Mouse (Mus musculus) embryonic facial prominence, embryonic 11.5 days (tissue): ENCODE data around the gene Dars. TPM values are rescaled to one million over a fixed set of nuclear protein-coding genes. Genes with fewer than 3 reads are reported as not detected.

Experiments used
- ATAC-seq: fragments of 200-750 bp; cut with Nextera tagmentation; replicated peaks from 2 replicates; pipeline ENCODE4 v1.8.0; 2017; ENCODE audit warnings: low read depth; ENCODE audit not compliant: insufficient number of reproducible peaks, low FRiP score, low TSS enrichment
- DNase-seq: peaks from one replicate; pipeline ENCODE4 v3.0.0-alpha.2; 2015; ENCODE audit warnings: low spot score
- H3K27ac ChIP-seq: fragments of 300-500 bp; sonication (generic); replicated peaks from 2 replicates; pipeline ENCODE4 v1.5.1; 2014; ENCODE audit warnings: mild to moderate bottlenecking, low read depth, low read length, control low read depth
- H3K27me3 ChIP-seq: fragments of 300-500 bp; sonication (generic); 2 replicates; pipeline ENCODE4 v1.6.1; 2014; ENCODE audit warnings: mild to moderate bottlenecking, low read length, moderate library complexity, mixed read lengths; ENCODE audit not compliant: control insufficient read depth, insufficient read depth
- H3K36me3 ChIP-seq: fragments of 300-500 bp; sonication (generic); replicated peaks from 2 replicates; pipeline ENCODE4 v1.6.1; 2014; ENCODE audit warnings: low read depth, mild to moderate bottlenecking, low read length, moderate library complexity, mixed read lengths; ENCODE audit not compliant: control insufficient read depth, insufficient read depth
- H3K4me1 ChIP-seq: fragments of 300-500 bp; sonication (generic); 2 replicates; pipeline ENCODE4 v1.6.1; 2014; ENCODE audit warnings: low read length, mixed read lengths; ENCODE audit not compliant: control insufficient read depth, insufficient read depth
- H3K4me2 ChIP-seq: fragments of 300-500 bp; sonication (generic); 2 replicates; pipeline ENCODE4 v1.6.1; 2014; ENCODE audit warnings: low read depth, mild to moderate bottlenecking, control low read depth, low read length, moderate library complexity
- H3K4me3 ChIP-seq: fragments of 300-500 bp; sonication (generic); 2 replicates; pipeline ENCODE4 v1.5.1; 2014; ENCODE audit warnings: low read depth, low read length, control low read depth
- H3K9ac ChIP-seq: fragments of 300-500 bp; sonication (generic); replicated peaks from 2 replicates; pipeline ENCODE4 v1.6.1; 2014; ENCODE audit warnings: mild to moderate bottlenecking, control low read depth, low read length
- H3K9me3 ChIP-seq: fragments of 300-500 bp; sonication (generic); replicated peaks from 2 replicates; pipeline ENCODE4 v1.6.1; 2016; ENCODE audit warnings: mild to moderate bottlenecking, low read length, inconsistent platforms, mixed read lengths; ENCODE audit not compliant: control insufficient read depth
- WGBS: fragments of 180-500 bp; shearing (Covaris S2); extraction: QIAGEN DNeasy Blood & Tissue Kit; methylation state at CpG from one replicate; pipeline ENCODE4 v1.1.7; 2014; 5-methylcytosine and 5-hydroxymethylcytosine counted together
- polyA plus RNA-seq: library from polyadenylated mRNA; unstranded; fragments of >200 nt; fragmentation: Nextera tagmentation; extraction: Ambion mirVana; gene quantifications from 2 replicates; pipeline ENCODE4 v1.2.1, GENCODE M21; 2014

Gene Dars
- polyA plus RNA-seq, 1 experiment from 2014 or later = 126 TPM

GRCm38 (mm10) chr1:128358916-128359553 is 58.1 kb downstream of the Dars start:
- no peak for DNase-seq
- Histone ChIP-seq H3K4me2 (peak overlapping the region; percentile 58), H3K27ac (peak overlapping the region; percentile 84), H3K4me1 (no peaks in the 10 kb centered on the region; the same call in 1 of the 2 replicates), H3K4me3 (peak overlapping the region; percentile 74), H3K9ac (peak overlapping the region; percentile 84), H3K36me3 (no peaks in the 10 kb centered on the region; the same call in 1 of the 2 replicates), H3K9me3 (no peaks in the 10 kb centered on the region), H3K27me3 (no peaks in the 10 kb centered on the region)
- WGBS = under 1% methylated on average over 35 of the region's 35 CpGs
- peak; percentile 84 for ATAC-seq

- ATAC-seq (no peak), DNase-seq (no peak)
- H3K4me1 ChIP-seq = no peaks in the 10 kb centered on the region; the same call in 1 of the 2 replicates
- H3K9me3 ChIP-seq = no peaks in the 10 kb centered on the region
- no peaks in the 10 kb centered on the region; the same call in 1 of the 2 replicates for H3K36me3 ChIP-seq
- WGBS = 72% methylated on average over 6 of the region's 6 CpGs
- no peak overlapping the region for H3K27ac ChIP-seq
- H3K9ac ChIP-seq = peak overlapping the region; percentile 84
- H3K27me3 ChIP-seq = no peaks in the 10 kb centered on the region
- peak overlapping the region; percentile 58 for H3K4me2 ChIP-seq
- peak overlapping the region; percentile 74 for H3K4me3 ChIP-seq
These were observed 58.9 kb downstream of the Dars start for GRCm38 (mm10) chr1:128358276-128358675.

- Histone ChIP-seq H3K27me3 (no peaks in the 10 kb centered on the region), H3K9ac (peak overlapping the region; percentile 28; the same call in 1 of the 2 replicates), H3K9me3 (no peaks in the 10 kb centered on the region), H3K4me2 (peak overlapping the region; percentile 58), H3K4me3 (peak overlapping the region; percentile 74; the same call in 1 of the 2 replicates), H3K4me1 (no peaks in the 10 kb centered on the region; the same call in 1 of the 2 replicates), H3K27ac (no peak overlapping the region), H3K36me3 (no peaks in the 10 kb centered on the region; the same call in 1 of the 2 replicates)
- ATAC-seq (no peak), DNase-seq (no peak)
- WGBS = 51% methylated on average over 3 of the region's 3 CpGs
These were observed 59.7 kb downstream of the Dars start for GRCm38 (mm10) chr1:128357452-128357851.

- no peak for DNase-seq
- H3K4me2 ChIP-seq = no peak overlapping the region
- peaks cover 8% of the 10 kb centered on the region for H3K36me3 ChIP-seq
- 91% methylated on average over 3 of the region's 3 CpGs for WGBS
- ATAC-seq = no peak
- H3K4me1 ChIP-seq = no peaks in the 10 kb centered on the region; the same call in 1 of the 2 replicates
- no peak overlapping the region for H3K9ac ChIP-seq
- H3K4me3 ChIP-seq = no peak overlapping the region
- no peaks in the 10 kb centered on the region for H3K9me3 ChIP-seq
- no peaks in the 10 kb centered on the region for H3K27me3 ChIP-seq
- no peak overlapping the region for H3K27ac ChIP-seq
These were observed 64.1 kb downstream of the Dars start for GRCm38 (mm10) chr1:128353092-128353491.

GRCm38 (mm10) chr1:128344232-128344631 is 72.9 kb downstream of the Dars start:
- H3K9ac ChIP-seq = no peak overlapping the region
- H3K4me1 ChIP-seq = no peaks in the 10 kb centered on the region
- ATAC-seq (no peak), DNase-seq (no peak)
- H3K36me3 ChIP-seq = peaks cover 10% of the 10 kb centered on the region
- no peaks in the 10 kb centered on the region for H3K27me3 ChIP-seq
- no peak overlapping the region for H3K4me3 ChIP-seq
- WGBS = 79% methylated on average over 10 of the region's 10 CpGs
- no peaks in the 10 kb centered on the region for H3K9me3 ChIP-seq
- H3K27ac ChIP-seq = no peak overlapping the region
- no peak overlapping the region for H3K4me2 ChIP-seq

- Histone ChIP-seq H3K4me3 (no peak overlapping the region), H3K9me3 (no peaks in the 10 kb centered on the region), H3K4me2 (no peak overlapping the region), H3K27me3 (no peaks in the 10 kb centered on the region), H3K27ac (no peak overlapping the region), H3K9ac (no peak overlapping the region), H3K36me3 (peaks cover 11% of the 10 kb centered on the region), H3K4me1 (no peaks in the 10 kb centered on the region)
- 93% methylated on average over 13 of the region's 13 CpGs for WGBS
- no peak for DNase-seq
- ATAC-seq = no peak
These were observed 79.4 kb downstream of the Dars start for GRCm38 (mm10) chr1:128337708-128338320.

GRCm38 (mm10) chr1:128330313-128330712 is 86.9 kb downstream of the Dars start:
- WGBS = 100% methylated on average over 1 of the region's 1 CpGs
- H3K4me2 ChIP-seq = no peak overlapping the region
- no peaks in the 10 kb centered on the region for H3K4me1 ChIP-seq
- H3K9ac ChIP-seq = no peak overlapping the region
- no peaks in the 10 kb centered on the region for H3K9me3 ChIP-seq
- H3K36me3 ChIP-seq = peaks cover 11% of the 10 kb centered on the region
- DNase-seq (no peak), ATAC-seq (no peak)
- no peak overlapping the region for H3K4me3 ChIP-seq
- H3K27me3 ChIP-seq = no peaks in the 10 kb centered on the region
- no peak overlapping the region for H3K27ac ChIP-seq

- H3K27ac ChIP-seq = no peak within 1 kb of the TSS
- no peak within 1 kb of the TSS for H3K4me2 ChIP-seq
- H3K9me3 ChIP-seq = no peaks in the 10 kb centered on the region
- ATAC-seq (no peak), DNase-seq (no peak)
- H3K27me3 ChIP-seq = no peaks in the 10 kb centered on the region
- H3K36me3 ChIP-seq = peaks cover 10% of the 10 kb centered on the region
- 88% methylated on average over 3 of the region's 3 CpGs for WGBS
- H3K4me1 ChIP-seq = no peaks in the 10 kb centered on the region
- no peak within 1 kb of the TSS for H3K9ac ChIP-seq
- no peak within 1 kb of the TSS for H3K4me3 ChIP-seq
These were observed 89.0 kb downstream of the Dars start, which contains the start of gene Lct for GRCm38 (mm10) chr1:128328218-128328617. TSS of gene Lct (minus strand) at chr1:128328318.
